Mouse (Mus musculus): Measurements from ENCODE around the gene Lipt2.

Lipt2 gene

DNA sequence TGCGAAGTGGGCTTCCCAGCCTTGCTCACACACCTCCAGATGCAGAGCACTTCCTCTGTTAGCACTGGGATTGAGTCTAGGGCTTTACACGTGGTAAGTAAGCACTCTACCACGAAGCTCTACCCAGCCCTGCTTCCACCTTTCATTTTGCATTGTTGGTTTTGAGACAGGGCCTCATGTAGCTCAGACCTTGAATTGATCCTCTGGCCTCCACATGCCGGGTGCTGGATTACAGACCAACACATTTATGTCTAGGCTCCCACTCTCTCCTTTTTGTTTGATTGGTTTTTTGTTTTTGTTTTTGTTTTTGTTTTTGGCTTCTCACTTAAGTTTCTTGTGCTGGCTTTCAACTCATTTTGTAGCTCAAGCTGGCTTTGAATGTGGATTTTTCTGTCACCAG lies 11.7 kb downstream of the Lipt2 start:
- no peak for DNase-seq (ENCODE audit: low read depth, low spot score)

- no peak for DNase-seq (ENCODE audit: low read depth, low spot score)
Measured at GRCm38 (mm10) chr7:100176269-100176668, 17.2 kb downstream of the Lipt2 start, which contains the start of gene Kcne3. TSS of gene Kcne3 (plus strand) at chr7:100176502.

- DNase-seq (ENCODE audit: low read depth, low spot score) = no peak
Measured at GRCm38 (mm10) chr7:100178016-100178890, 19.2 kb downstream of the Lipt2 start.

- no peak for DNase-seq (ENCODE audit: low read depth, low spot score)
Measured at GRCm38 (mm10) chr7:100178891-100179233, 19.8 kb downstream of the Lipt2 start.

- DNase-seq (ENCODE audit: low read depth, low spot score) = no peak
Measured at GRCm38 (mm10) chr7:100179394-100179793, 20.3 kb downstream of the Lipt2 start.

GRCm38 (mm10) chr7:100179836-100180407 lies 20.8 kb downstream of the Lipt2 start:
- no peak for DNase-seq (ENCODE audit: low read depth, low spot score)

DNA sequence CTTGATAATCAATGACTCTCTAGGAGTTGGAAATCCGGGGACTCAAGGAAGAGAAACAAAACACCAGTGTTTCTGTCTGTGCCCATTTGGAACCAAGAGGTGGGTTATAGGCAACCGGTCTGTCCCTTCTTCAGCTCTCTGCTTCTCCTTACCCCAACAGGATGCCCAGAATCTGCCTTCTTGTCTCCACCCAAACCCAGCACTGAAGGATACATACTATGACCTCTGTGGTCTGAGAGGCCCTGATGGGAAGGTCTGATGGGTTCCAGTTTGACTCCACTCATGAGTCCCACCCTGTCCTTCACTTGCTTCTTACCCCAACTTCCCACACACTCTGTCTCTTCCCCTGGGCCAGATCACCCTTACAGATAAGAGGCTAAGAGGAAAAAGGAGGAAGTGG lies 22.1 kb downstream of the Lipt2 start:
- no peak for DNase-seq (ENCODE audit: low read depth, low spot score)

GRCm38 (mm10) chr7:100181614-100182013 lies 22.5 kb downstream of the Lipt2 start:
- no peak for DNase-seq (ENCODE audit: low read depth, low spot score)

- DNase-seq (ENCODE audit: low read depth, low spot score) = no peak
Measured at GRCm38 (mm10) chr7:100182388-100182787, 23.3 kb downstream of the Lipt2 start.

DNA sequence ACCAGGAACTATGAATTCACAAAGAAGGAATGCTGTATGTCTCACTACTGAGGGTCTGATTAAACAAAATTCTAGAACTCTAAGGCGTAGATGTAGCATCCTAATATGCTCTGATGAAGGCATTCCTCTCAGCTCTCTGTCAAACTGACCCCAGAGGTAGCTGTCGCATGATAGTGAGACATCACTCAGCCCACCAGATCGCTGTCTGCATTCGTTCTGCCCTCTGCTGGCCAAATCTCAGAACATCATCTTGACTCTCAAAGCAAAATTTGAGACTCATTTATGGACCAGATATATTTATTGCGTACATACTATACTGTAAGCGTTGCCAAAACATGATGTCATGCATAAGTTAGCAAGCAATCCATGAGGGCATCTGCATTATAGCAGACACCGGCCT lies 28.5 kb downstream of the Lipt2 start:
- DNase-seq (ENCODE audit: low read depth, low spot score) = no peak

GRCm38 (mm10) chr7:100190167-100190566 lies 31.1 kb downstream of the Lipt2 start:
- DNase-seq (ENCODE audit: low read depth, low spot score) = no peak

DNA sequence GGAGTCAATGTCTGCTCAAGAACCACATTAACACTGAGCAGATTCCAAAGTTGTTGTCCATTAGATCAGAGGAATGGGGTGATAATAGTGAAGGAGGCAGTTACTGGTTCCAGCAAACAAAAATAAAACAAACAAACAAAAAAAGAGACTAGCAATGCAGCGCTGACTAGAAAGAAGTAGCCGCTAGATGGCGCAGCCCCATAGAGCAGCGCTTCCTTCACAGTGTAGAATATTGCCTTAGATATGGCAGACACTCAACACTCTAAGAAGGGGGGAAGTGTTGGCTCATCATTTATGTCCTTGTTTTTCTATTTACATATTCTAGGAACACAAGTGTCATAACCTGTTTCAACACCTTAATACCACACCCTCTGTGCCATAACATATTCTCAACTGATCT lies 31.7 kb downstream of the Lipt2 start:
- DNase-seq (ENCODE audit: low read depth, low spot score) = no peak

- DNase-seq (ENCODE audit: low read depth, low spot score) = no peak
Measured at GRCm38 (mm10) chr7:100201191-100201590, 42.1 kb downstream of the Lipt2 start.

- no peak for DNase-seq (ENCODE audit: low read depth, low spot score)
Measured at GRCm38 (mm10) chr7:100203616-100204015, 44.5 kb downstream of the Lipt2 start.

- DNase-seq (ENCODE audit: low read depth, low spot score) = no peak
Measured at GRCm38 (mm10) chr7:100204871-100205270, 45.8 kb downstream of the Lipt2 start.

DNA sequence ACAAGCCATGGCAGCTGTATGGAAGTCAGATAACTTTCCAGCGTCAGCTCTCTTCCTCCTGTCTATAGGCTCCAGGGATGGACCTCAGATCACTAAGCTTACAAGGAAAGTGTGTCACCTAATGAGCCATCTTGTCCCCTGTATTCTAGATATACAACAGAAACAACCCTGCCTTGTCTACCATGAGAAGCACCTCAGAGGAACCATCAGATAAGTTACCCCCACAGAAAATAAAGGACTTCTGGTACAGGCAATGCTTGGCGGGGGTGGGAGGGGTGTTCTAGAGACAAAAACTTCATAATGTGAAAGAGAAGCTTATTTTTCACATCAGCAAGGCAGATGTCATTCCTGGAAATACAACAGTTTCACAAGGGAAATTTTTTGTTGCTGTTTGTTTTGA lies 47.1 kb downstream of the Lipt2 start:
- no peak for DNase-seq (ENCODE audit: low read depth, low spot score)

GRCm38 (mm10) chr7:100207886-100208285 lies 48.8 kb downstream of the Lipt2 start:
- no peak for DNase-seq (ENCODE audit: low read depth, low spot score)

Measured in embryo, embryonic 11.5 days (tissue).